ENCODE assay signal across 20 mouse cellular contexts in the genomic region with DNA sequence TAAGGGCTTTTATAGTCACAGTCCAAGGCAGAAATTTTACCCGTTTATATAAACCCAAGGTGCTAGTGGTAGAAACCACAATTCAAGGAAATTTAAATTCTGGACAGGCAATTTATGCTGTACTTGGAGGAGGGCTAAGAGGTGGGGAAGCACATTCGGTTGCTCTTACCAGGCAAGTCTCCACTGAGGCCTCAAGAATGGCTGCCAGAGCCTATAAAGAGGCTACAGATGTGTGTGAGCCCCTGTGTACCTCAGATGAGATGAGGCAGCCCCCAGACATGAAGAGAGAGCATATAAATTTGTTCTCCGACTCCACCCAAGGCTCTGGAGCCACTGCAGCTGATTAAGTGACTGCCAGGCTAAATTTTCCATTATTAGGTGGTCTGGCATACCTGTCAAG. TPM values are rescaled to one million over a fixed set of nuclear protein-coding genes. Genes with fewer than 3 reads are reported as not detected.
DNase-seq lines count a peak whose midpoint lies in the region; ATAC-seq lines count a peak whose summit lies in the region.
"Had no signal": no experiment of that assay in that cellular context is flagged by ENCODE, and none has a peak within 500 bp of the region (broad histone marks: within the 10 kb centered on the region; RNA-seq: fewer than 3 reads in every experiment).

No protein-coding gene starts in this region.

- no peak overlapping the region for H3K4me2 ChIP-seq in limb, embryonic 13.5 days (replicated peaks)
- no peak overlapping the region for H3K4me2 ChIP-seq in limb, embryonic 15.5 days
- H3K4me2 ChIP-seq: embryonic facial prominence, embryonic 12.5 days; forebrain, embryonic 13.5 days; forebrain, embryonic 15.5 days had no signal

- ATAC-seq in limb, embryonic 13.5 days (ENCODE audit: low FRiP score, low read depth), result peak; percentile 87
- ATAC-seq in limb, embryonic 15.5 days (ENCODE audit: insufficient number of reproducible peaks, low FRiP score, low TSS enrichment, low read depth), result peak; percentile 85
- ATAC-seq: forebrain, embryonic 13.5 days; forebrain, embryonic 15.5 days; forebrain, postnatal 0 days had no signal

- no peaks in the 10 kb centered on the region for H3K36me3 ChIP-seq in limb, embryonic 13.5 days
- no peaks in the 10 kb centered on the region for H3K36me3 ChIP-seq in limb, embryonic 15.5 days
- H3K36me3 ChIP-seq: embryonic facial prominence, embryonic 10.5 days; embryonic facial prominence, embryonic 12.5 days; forebrain, embryonic 15.5 days had no signal

- no peak overlapping the region for H3K9ac ChIP-seq in limb, embryonic 13.5 days
- no peak overlapping the region for H3K9ac ChIP-seq in limb, embryonic 15.5 days
- H3K9ac ChIP-seq: embryonic facial prominence, embryonic 12.5 days; forebrain, embryonic 13.5 days; forebrain, embryonic 15.5 days; forebrain, postnatal 0 days had no signal

- no peak overlapping the region; the same call in 1 of the 2 replicates for H3K27ac ChIP-seq in limb, embryonic 13.5 days
- H3K27ac ChIP-seq in limb, embryonic 15.5 days, result peak overlapping the region; percentile 57
- H3K27ac ChIP-seq: embryonic facial prominence, embryonic 10.5 days; embryonic facial prominence, embryonic 12.5 days; forebrain, embryonic 13.5 days; forebrain, embryonic 15.5 days had no signal

- H3K9me3 ChIP-seq in limb, embryonic 13.5 days, result no peaks in the 10 kb centered on the region
- no peaks in the 10 kb centered on the region for H3K9me3 ChIP-seq in limb, embryonic 15.5 days
- H3K9me3 ChIP-seq: embryonic facial prominence, embryonic 10.5 days; embryonic facial prominence, embryonic 12.5 days; forebrain, embryonic 13.5 days; forebrain, embryonic 15.5 days had no signal

- H3K4me3 ChIP-seq in limb, embryonic 13.5 days, result no peak overlapping the region
- H3K4me3 ChIP-seq in limb, embryonic 15.5 days, result no peak overlapping the region
- H3K4me3 ChIP-seq: embryonic facial prominence, embryonic 10.5 days; embryonic facial prominence, embryonic 12.5 days; forebrain, embryonic 13.5 days; forebrain, embryonic 15.5 days had no signal

- WGBS in limb, embryonic 13.5 days, result 16% methylated on average over 3 of the region's 3 CpGs
- WGBS in limb, embryonic 15.5 days, result 30% methylated on average over 3 of the region's 3 CpGs

- DNase-seq in ovary, adult 18-20 months (ENCODE audit: low spot score), result no peak
- DNase-seq in spleen, adult 18-20 months, result no peak
- DNase-seq in urinary bladder, postnatal 25 days (ENCODE audit: low spot score), result no peak
- DNase-seq: adrenal gland, adult 2 months; adrenal gland, postnatal 10 days; adrenal gland, postnatal 25 days; cerebellum, adult 11 months; cerebellum, adult 18-20 months; cerebellum, adult 8-10 months; cerebellum, adult 9-11 months; cerebellum, postnatal 14 days; cerebellum, postnatal 36 days; forebrain, postnatal 0 days had no signal

- peaks cover 27% of the 10 kb centered on the region for H3K4me1 ChIP-seq in limb, embryonic 13.5 days
- H3K4me1 ChIP-seq in limb, embryonic 15.5 days, result peaks cover 11% of the 10 kb centered on the region
- H3K4me1 ChIP-seq: embryonic facial prominence, embryonic 10.5 days; embryonic facial prominence, embryonic 12.5 days; forebrain, embryonic 13.5 days; forebrain, embryonic 15.5 days had no signal

- H3K27me3 ChIP-seq in limb, embryonic 13.5 days, result 0 out of 2 replicates have a peak, but pooled peaks cover 5% of the 10 kb centered on the region
- no peaks in the 10 kb centered on the region for H3K27me3 ChIP-seq in limb, embryonic 15.5 days
- H3K27me3 ChIP-seq: embryonic facial prominence, embryonic 12.5 days; forebrain, embryonic 13.5 days; forebrain, embryonic 15.5 days had no signal

RNA-seq across cellular contexts. Expression of a gene that starts 42.4 kb away (rescaled TPM):
- 1.0 and 1.1 TPM in 2 replicates for polyA plus RNA-seq in limb, embryonic 13.5 days (2015; fragmentation: Nextera tagmentation; extraction: Ambion mirVana)
- polyA plus RNA-seq in limb, embryonic 15.5 days (2015; fragmentation: Nextera tagmentation; extraction: Ambion mirVana), result 0.42 and 0.81 TPM in 2 replicates
- polyA plus RNA-seq: C2C12 had no signal
